Mouse (Mus musculus) midbrain, embryonic 11.5 days (tissue): ENCODE data around the gene Fndc1. TPM values are rescaled to one million over a fixed set of nuclear protein-coding genes. Genes with fewer than 3 reads are reported as not detected.
A peak's percentile ranks its signal among the peaks of the same experiment; 100 is the strongest.

Source experiments
- ATAC-seq: fragments of 200-750 bp; cut with Nextera tagmentation; 2 replicates; pipeline ENCODE4 v1.8.0; 2017; ENCODE audit warnings: moderate TSS enrichment, moderate library complexity; ENCODE audit not compliant: low FRiP score
- DNase-seq: peaks from one replicate; pipeline ENCODE4 v3.0.0; 2015; ENCODE audit warnings: low spot score; ENCODE audit errors: missing footprints
- H3K27ac ChIP-seq: fragments of 300-500 bp; sonication (generic); 2 replicates; pipeline ENCODE4 v1.5.1; 2014; ENCODE audit warnings: low read depth, low read length
- H3K27me3 ChIP-seq: fragments of 300-500 bp; sonication (generic); 2 replicates; pipeline ENCODE4 v1.6.1; 2014; ENCODE audit warnings: mild to moderate bottlenecking, low read length, moderate library complexity, mixed read lengths; ENCODE audit not compliant: control insufficient read depth, insufficient read depth
- H3K36me3 ChIP-seq: fragments of 300-500 bp; sonication (generic); 2 replicates; pipeline ENCODE4 v1.6.1; 2014; ENCODE audit warnings: mild to moderate bottlenecking, low read length, moderate library complexity, mixed read lengths; ENCODE audit not compliant: control insufficient read depth, insufficient read depth
- H3K4me1 ChIP-seq: fragments of 300-500 bp; sonication (generic); 2 replicates; pipeline ENCODE4 v1.6.1; 2014; ENCODE audit warnings: low read length; ENCODE audit not compliant: control insufficient read depth, insufficient read depth
- H3K4me2 ChIP-seq: fragments of 300-500 bp; sonication (generic); 2 replicates; pipeline ENCODE4 v1.6.1; 2014; ENCODE audit warnings: mild to moderate bottlenecking, moderate library complexity
- H3K4me3 ChIP-seq: fragments of 300-500 bp; sonication (generic); 2 replicates; pipeline ENCODE4 v1.5.1; 2014; ENCODE audit warnings: low read depth, low read length
- H3K9ac ChIP-seq: fragments of 300-500 bp; sonication (generic); 2 replicates; pipeline ENCODE4 v1.6.1; 2014; ENCODE audit warnings: low read length
- H3K9me3 ChIP-seq: fragments of 300-500 bp; sonication (generic); 2 replicates; pipeline ENCODE4 v1.6.1; 2016; ENCODE audit warnings: low read length; ENCODE audit not compliant: control insufficient read depth
- WGBS: fragments of 180-500 bp; shearing (Covaris S2); extraction: QIAGEN DNeasy Blood & Tissue Kit; methylation state at CpG from one replicate; pipeline ENCODE4 v1.1.7; 2014; 5-methylcytosine and 5-hydroxymethylcytosine counted together
- polyA plus RNA-seq: library from polyadenylated mRNA; unstranded; fragments of >200 nt; fragmentation: Nextera tagmentation; extraction: Ambion mirVana; gene quantifications from 2 replicates; pipeline ENCODE4 v1.2.1, GENCODE M21; 2014

The Fndc1 gene
- polyA plus RNA-seq, 1 experiment from 2014 or later, result 0.37 TPM

GRCm38 (mm10) chr17:7749051-7749815 lies 77.9 kb downstream of the Fndc1 start:
- H3K4me1 ChIP-seq, result no peaks in the 10 kb centered on the region
- H3K27me3 ChIP-seq, result no peaks in the 10 kb centered on the region
- H3K4me2 ChIP-seq, result no peak overlapping the region
- ATAC-seq (no peak), DNase-seq (no peak)
- no peak overlapping the region for H3K9ac ChIP-seq
- H3K9me3 ChIP-seq, result no peaks in the 10 kb centered on the region
- H3K4me3 ChIP-seq, result no peak overlapping the region
- H3K36me3 ChIP-seq, result no peaks in the 10 kb centered on the region
- no peak overlapping the region for H3K27ac ChIP-seq
- 81% methylated on average over 4 of the region's 4 CpGs for whole genome bisulfite sequencing

DNA sequence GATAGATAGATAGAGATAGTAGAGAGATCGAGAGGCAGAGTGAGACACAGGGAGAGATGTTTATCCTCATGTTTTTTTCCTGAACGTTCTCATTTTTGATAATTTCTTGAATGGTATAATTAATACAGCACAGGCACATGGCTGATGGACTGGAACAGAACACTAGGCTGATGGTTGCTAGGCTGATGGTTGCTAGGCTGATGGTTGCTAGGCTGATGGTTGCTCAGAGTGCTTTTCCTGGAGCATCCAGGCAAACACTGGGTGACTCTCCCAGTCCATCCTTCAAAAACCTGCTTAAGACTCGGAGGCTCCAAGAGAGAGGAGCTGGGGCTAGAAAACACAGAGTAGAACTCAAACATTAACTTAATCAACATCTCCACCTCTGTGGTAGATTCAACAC lies 80.3 kb downstream of the Fndc1 start:
- WGBS, result 84% methylated on average over 3 of the region's 3 CpGs
- Histone ChIP-seq H3K4me1 (no peaks in the 10 kb centered on the region), H3K27ac (no peak overlapping the region), H3K4me3 (no peak overlapping the region), H3K9ac (no peak overlapping the region), H3K9me3 (no peaks in the 10 kb centered on the region), H3K36me3 (no peaks in the 10 kb centered on the region), H3K4me2 (no peak overlapping the region), H3K27me3 (no peaks in the 10 kb centered on the region)
- ATAC-seq (no peak), DNase-seq (no peak)

GRCm38 (mm10) chr17:7744976-7745375 lies 82.1 kb downstream of the Fndc1 start:
- no peaks in the 10 kb centered on the region for H3K9me3 ChIP-seq
- no peak overlapping the region for H3K27ac ChIP-seq
- H3K27me3 ChIP-seq, result no peaks in the 10 kb centered on the region
- no peak overlapping the region for H3K4me3 ChIP-seq
- H3K36me3 ChIP-seq, result no peaks in the 10 kb centered on the region
- H3K4me2 ChIP-seq, result no peak overlapping the region
- H3K4me1 ChIP-seq, result no peaks in the 10 kb centered on the region
- ATAC-seq, result no peak
- H3K9ac ChIP-seq, result no peak overlapping the region
- WGBS, result 95% methylated on average over 4 of the region's 4 CpGs
- no peak for DNase-seq

GRCm38 (mm10) chr17:7740988-7741387 lies 86.1 kb downstream of the Fndc1 start:
- DNase-seq (peak; percentile 90), ATAC-seq (no peak)
- Histone ChIP-seq H3K4me2 (no peak overlapping the region), H3K27ac (no peak overlapping the region), H3K4me1 (no peaks in the 10 kb centered on the region), H3K9me3 (no peaks in the 10 kb centered on the region), H3K36me3 (no peaks in the 10 kb centered on the region), H3K9ac (no peak overlapping the region), H3K27me3 (no peaks in the 10 kb centered on the region), H3K4me3 (no peak overlapping the region)
- 29% methylated on average over 2 of the region's 2 CpGs for WGBS

DNA sequence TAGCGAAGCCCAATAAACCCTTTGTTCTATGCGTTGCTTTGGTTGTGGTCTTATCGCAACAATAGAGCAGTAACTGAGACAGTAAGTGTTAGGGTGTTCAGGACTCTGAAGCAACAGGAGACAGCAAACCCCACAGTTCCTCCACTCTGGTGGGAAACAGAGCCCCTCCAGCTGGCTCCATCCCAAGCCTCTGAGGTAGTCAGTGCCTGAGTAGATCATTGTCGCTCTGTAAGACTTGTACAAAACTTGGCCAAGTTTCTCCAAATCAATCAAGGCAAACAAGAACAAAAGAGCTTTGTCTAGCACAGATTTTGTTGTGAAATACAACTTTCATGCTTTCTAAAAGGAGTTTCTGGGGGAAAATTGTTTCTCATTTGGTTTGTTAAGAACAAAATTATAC lies 104.1 kb downstream of the Fndc1 start:
- Histone ChIP-seq H3K27me3 (no peaks in the 10 kb centered on the region), H3K4me3 (no peak overlapping the region), H3K4me2 (no peak overlapping the region), H3K9ac (no peak overlapping the region), H3K4me1 (no peaks in the 10 kb centered on the region), H3K27ac (no peak overlapping the region), H3K36me3 (no peaks in the 10 kb centered on the region), H3K9me3 (no peaks in the 10 kb centered on the region)
- DNase-seq (no peak), ATAC-seq (no peak)
- 94% methylated on average over 4 of the region's 4 CpGs for WGBS

DNA sequence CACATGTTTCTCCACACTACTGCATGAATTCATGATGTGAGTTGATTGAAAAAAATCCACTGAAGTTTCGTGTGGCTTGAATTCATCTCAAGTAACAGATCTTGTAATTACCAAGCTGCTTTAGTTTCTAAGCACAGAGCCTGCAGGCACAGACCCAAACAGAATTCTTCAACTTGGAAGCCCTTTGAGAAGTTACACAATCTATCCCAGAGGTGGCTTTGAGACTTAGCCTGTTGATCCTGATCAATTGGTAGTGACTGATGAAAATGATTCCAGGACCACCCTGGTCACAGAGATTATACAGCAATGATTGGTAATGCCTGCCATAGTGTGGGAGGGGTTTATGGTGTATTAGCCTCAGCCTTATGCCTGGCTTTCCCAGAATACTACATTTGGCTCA lies 108.2 kb downstream of the Fndc1 start:
- no peak overlapping the region for H3K9ac ChIP-seq
- ATAC-seq, result no peak
- H3K36me3 ChIP-seq, result no peaks in the 10 kb centered on the region
- no peak overlapping the region for H3K27ac ChIP-seq
- 84% methylated on average over 1 of the region's 1 CpGs for WGBS
- H3K9me3 ChIP-seq, result no peaks in the 10 kb centered on the region
- no peaks in the 10 kb centered on the region for H3K27me3 ChIP-seq
- H3K4me3 ChIP-seq, result no peak overlapping the region
- DNase-seq, result no peak
- no peaks in the 10 kb centered on the region for H3K4me1 ChIP-seq
- no peak overlapping the region for H3K4me2 ChIP-seq

DNA sequence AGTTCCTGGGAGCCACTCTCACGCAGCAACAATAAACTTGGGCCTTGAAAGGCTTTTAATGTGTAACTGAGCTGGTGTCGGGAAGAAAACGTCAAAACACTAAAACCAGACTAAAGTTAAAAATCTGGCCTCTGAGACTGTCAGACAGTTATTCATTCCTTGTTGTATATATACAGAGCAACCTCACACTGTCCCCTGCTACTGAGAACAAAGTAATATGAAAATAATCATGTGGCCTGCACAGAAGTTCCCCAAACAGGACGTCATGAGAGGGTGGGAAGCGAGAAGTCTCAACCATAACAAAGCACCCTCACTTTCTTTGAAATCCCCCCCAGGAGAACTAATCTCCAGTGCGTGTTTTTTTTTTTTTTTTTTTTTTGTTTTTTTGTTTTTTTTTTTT lies 109.2 kb downstream of the Fndc1 start:
- 80% methylated on average over 6 of the region's 6 CpGs for WGBS
- no peak for ATAC-seq
- DNase-seq, result no peak

GRCm38 (mm10) chr17:7713020-7713419 lies 114.1 kb downstream of the Fndc1 start:
- Histone ChIP-seq H3K4me1 (no peaks in the 10 kb centered on the region), H3K27ac (no peak overlapping the region), H3K9me3 (no peaks in the 10 kb centered on the region), H3K27me3 (no peaks in the 10 kb centered on the region), H3K4me3 (no peak overlapping the region), H3K4me2 (no peak overlapping the region), H3K36me3 (no peaks in the 10 kb centered on the region), H3K9ac (no peak overlapping the region)
- DNase-seq (no peak), ATAC-seq (no peak)
- 78% methylated on average over 2 of the region's 2 CpGs for WGBS

More for the DNA sequence above, 109.2 kb downstream of the Fndc1 start:
- Histone ChIP-seq H3K9me3 (no peaks in the 10 kb centered on the region), H3K27me3 (no peaks in the 10 kb centered on the region), H3K4me2 (no peak overlapping the region), H3K4me3 (no peak overlapping the region), H3K36me3 (no peaks in the 10 kb centered on the region), H3K27ac (no peak overlapping the region), H3K9ac (no peak overlapping the region), H3K4me1 (no peaks in the 10 kb centered on the region)

GRCm38 (mm10) chr17:7707073-7707472 lies 120.0 kb downstream of the Fndc1 start:
- Histone ChIP-seq H3K4me2 (no peak overlapping the region), H3K27ac (no peak overlapping the region), H3K9me3 (no peaks in the 10 kb centered on the region), H3K27me3 (no peaks in the 10 kb centered on the region), H3K9ac (no peak overlapping the region), H3K4me1 (no peaks in the 10 kb centered on the region), H3K36me3 (no peaks in the 10 kb centered on the region), H3K4me3 (no peak overlapping the region)
- 76% methylated on average over 4 of the region's 4 CpGs for WGBS
- ATAC-seq (no peak), DNase-seq (no peak)
